Mouse (Mus musculus): ENCODE measurements around the gene Zan. TPM values are rescaled to one million over a fixed set of nuclear protein-coding genes. Genes with fewer than 3 reads are reported as not detected.

Zan gene
- polyA plus RNA-seq, 1 experiment, result not detected

GRCm38 (mm10) chr5:137414253-137414652 is 62.6 kb downstream of the Zan start:
- WGBS, result 67% methylated on average over 5 of the region's 5 CpGs
- no peaks in the 10 kb centered on the region for H3K4me1 ChIP-seq (ENCODE audit: control insufficient read depth, insufficient read depth, low read length)
- no peak for TF ChIP-seq CTCF (IDR thresholded peaks at IDR 0.05; ENCODE audit: control insufficient read depth, insufficient read depth, low read length)
- TF ChIP-seq POLR2A (IDR thresholded peaks at IDR 0.05; ENCODE audit: borderline replicate concordance, control insufficient read depth, low read depth, low read length), result no peak
- H3K4me3 ChIP-seq (replicated peaks; ENCODE audit: control insufficient read depth, low read depth, low read length), result no peak overlapping the region
- no peak overlapping the region for H3K27ac ChIP-seq (ENCODE audit: control insufficient read depth, insufficient read depth, low read depth, low read length, poor library complexity)

GRCm38 (mm10) chr5:137411235-137411634 is 65.6 kb downstream of the Zan start:
- Histone ChIP-seq H3K4me1 (ENCODE audit: control insufficient read depth, insufficient read depth, low read length) (no peaks in the 10 kb centered on the region), H3K27ac (ENCODE audit: control insufficient read depth, insufficient read depth, low read depth, low read length, poor library complexity) (no peak overlapping the region), H3K4me3 (replicated peaks; ENCODE audit: control insufficient read depth, low read depth, low read length) (no peak overlapping the region)
- TF ChIP-seq CTCF (IDR thresholded peaks at IDR 0.05; ENCODE audit: control insufficient read depth, insufficient read depth, low read length) (no peak), POLR2A (IDR thresholded peaks at IDR 0.05; ENCODE audit: borderline replicate concordance, control insufficient read depth, low read depth, low read length) (no peak)
- WGBS, result 70% methylated on average over 8 of the region's 8 CpGs

GRCm38 (mm10) chr5:137410549-137410948 is 66.3 kb downstream of the Zan start:
- H3K27ac ChIP-seq (ENCODE audit: control insufficient read depth, insufficient read depth, low read depth, low read length, poor library complexity), result no peak overlapping the region
- TF ChIP-seq CTCF (IDR thresholded peaks at IDR 0.05; ENCODE audit: control insufficient read depth, insufficient read depth, low read length) (no peak), POLR2A (IDR thresholded peaks at IDR 0.05; ENCODE audit: borderline replicate concordance, control insufficient read depth, low read depth, low read length) (no peak)
- no peak overlapping the region for H3K4me3 ChIP-seq (replicated peaks; ENCODE audit: control insufficient read depth, low read depth, low read length)
- no peaks in the 10 kb centered on the region for H3K4me1 ChIP-seq (ENCODE audit: control insufficient read depth, insufficient read depth, low read length)
- WGBS, result 87% methylated on average over 3 of the region's 3 CpGs

- TF ChIP-seq POLR2A (IDR thresholded peaks at IDR 0.05; ENCODE audit: borderline replicate concordance, control insufficient read depth, low read depth, low read length), result no peak
- no peak for TF ChIP-seq CTCF (IDR thresholded peaks at IDR 0.05; ENCODE audit: control insufficient read depth, insufficient read depth, low read length)
- Histone ChIP-seq H3K4me1 (ENCODE audit: control insufficient read depth, insufficient read depth, low read length) (no peaks in the 10 kb centered on the region), H3K27ac (ENCODE audit: control insufficient read depth, insufficient read depth, low read depth, low read length, poor library complexity) (no peak overlapping the region), H3K4me3 (replicated peaks; ENCODE audit: control insufficient read depth, low read depth, low read length) (no peak overlapping the region)
- WGBS, result 72% methylated on average over 3 of the region's 3 CpGs
These were observed 66.8 kb downstream of the Zan start for GRCm38 (mm10) chr5:137410066-137410465.

GRCm38 (mm10) chr5:137409451-137409850 is 67.4 kb downstream of the Zan start:
- TF ChIP-seq CTCF (IDR thresholded peaks at IDR 0.05; ENCODE audit: control insufficient read depth, insufficient read depth, low read length), result no peak
- TF ChIP-seq POLR2A (IDR thresholded peaks at IDR 0.05; ENCODE audit: borderline replicate concordance, control insufficient read depth, low read depth, low read length), result no peak
- 82% methylated on average over 6 of the region's 6 CpGs for whole genome bisulfite sequencing

GRCm38 (mm10) chr5:137404081-137404480 is 72.8 kb downstream of the Zan start:
- Histone ChIP-seq H3K4me3 (replicated peaks; ENCODE audit: control insufficient read depth, low read depth, low read length) (no peak overlapping the region), H3K27ac (ENCODE audit: control insufficient read depth, insufficient read depth, low read depth, low read length, poor library complexity) (no peak overlapping the region), H3K4me1 (ENCODE audit: control insufficient read depth, insufficient read depth, low read length) (no peaks in the 10 kb centered on the region; the same call in 1 of the 2 replicates)
- 74% methylated on average over 2 of the region's 2 CpGs for WGBS
- no peak for TF ChIP-seq CTCF (IDR thresholded peaks at IDR 0.05; ENCODE audit: control insufficient read depth, insufficient read depth, low read length)
- no peak for TF ChIP-seq POLR2A (IDR thresholded peaks at IDR 0.05; ENCODE audit: borderline replicate concordance, control insufficient read depth, low read depth, low read length)

More at GRCm38 (mm10) chr5:137409451-137409850, 67.4 kb downstream of the Zan start:
- Histone ChIP-seq H3K4me1 (ENCODE audit: control insufficient read depth, insufficient read depth, low read length) (no peaks in the 10 kb centered on the region), H3K27ac (ENCODE audit: control insufficient read depth, insufficient read depth, low read depth, low read length, poor library complexity) (no peak overlapping the region), H3K4me3 (replicated peaks; ENCODE audit: control insufficient read depth, low read depth, low read length) (no peak overlapping the region)

- 59% methylated on average over 7 of the region's 7 CpGs for WGBS
These were observed 82.4 kb downstream of the Zan start for GRCm38 (mm10) chr5:137394456-137394855.

GRCm38 (mm10) chr5:137391641-137392040 is 85.2 kb downstream of the Zan start:
- no peak overlapping the region for H3K4me3 ChIP-seq (replicated peaks; ENCODE audit: control insufficient read depth, low read depth, low read length)
- H3K27ac ChIP-seq (ENCODE audit: control insufficient read depth, insufficient read depth, low read depth, low read length, poor library complexity), result no peak overlapping the region
- TF ChIP-seq POLR2A (IDR thresholded peaks at IDR 0.05; ENCODE audit: borderline replicate concordance, control insufficient read depth, low read depth, low read length) (no peak), CTCF (IDR thresholded peaks at IDR 0.05; ENCODE audit: control insufficient read depth, insufficient read depth, low read length) (no peak)
- 82% methylated on average over 8 of the region's 8 CpGs for WGBS
- H3K4me1 ChIP-seq (ENCODE audit: control insufficient read depth, insufficient read depth, low read length), result no peaks in the 10 kb centered on the region; the same call in 1 of the 2 replicates

More at GRCm38 (mm10) chr5:137394456-137394855, 82.4 kb downstream of the Zan start:
- TF ChIP-seq CTCF (IDR thresholded peaks at IDR 0.05; ENCODE audit: control insufficient read depth, insufficient read depth, low read length), result no peak
- no peak overlapping the region for H3K27ac ChIP-seq (ENCODE audit: control insufficient read depth, insufficient read depth, low read depth, low read length, poor library complexity)
- H3K4me1 ChIP-seq (ENCODE audit: control insufficient read depth, insufficient read depth, low read length), result no peaks in the 10 kb centered on the region; the same call in 1 of the 2 replicates
- H3K4me3 ChIP-seq (replicated peaks; ENCODE audit: control insufficient read depth, low read depth, low read length), result no peak overlapping the region

GRCm38 (mm10) chr5:137386712-137387111 is 90.2 kb downstream of the Zan start:
- Histone ChIP-seq H3K4me3 (replicated peaks; ENCODE audit: control insufficient read depth, low read depth, low read length) (no peak overlapping the region), H3K4me1 (ENCODE audit: control insufficient read depth, insufficient read depth, low read length) (no peaks in the 10 kb centered on the region), H3K27ac (ENCODE audit: control insufficient read depth, insufficient read depth, low read depth, low read length, poor library complexity) (no peak overlapping the region)
- WGBS, result 77% methylated on average over 7 of the region's 7 CpGs
- no peak for TF ChIP-seq CTCF (IDR thresholded peaks at IDR 0.05; ENCODE audit: control insufficient read depth, insufficient read depth, low read length)
- TF ChIP-seq POLR2A (IDR thresholded peaks at IDR 0.05; ENCODE audit: borderline replicate concordance, control insufficient read depth, low read depth, low read length), result no peak
